Mouse (Mus musculus): ENCODE results near the gene Zbtb20. TPM values are rescaled to one million over a fixed set of nuclear protein-coding genes. Genes with fewer than 3 reads are reported as not detected.
A peak's percentile ranks its signal among the peaks of the same experiment; 100 is the strongest.

Gene Zbtb20
- polyA plus RNA-seq, 1 experiment: 14.7 TPM

DNA sequence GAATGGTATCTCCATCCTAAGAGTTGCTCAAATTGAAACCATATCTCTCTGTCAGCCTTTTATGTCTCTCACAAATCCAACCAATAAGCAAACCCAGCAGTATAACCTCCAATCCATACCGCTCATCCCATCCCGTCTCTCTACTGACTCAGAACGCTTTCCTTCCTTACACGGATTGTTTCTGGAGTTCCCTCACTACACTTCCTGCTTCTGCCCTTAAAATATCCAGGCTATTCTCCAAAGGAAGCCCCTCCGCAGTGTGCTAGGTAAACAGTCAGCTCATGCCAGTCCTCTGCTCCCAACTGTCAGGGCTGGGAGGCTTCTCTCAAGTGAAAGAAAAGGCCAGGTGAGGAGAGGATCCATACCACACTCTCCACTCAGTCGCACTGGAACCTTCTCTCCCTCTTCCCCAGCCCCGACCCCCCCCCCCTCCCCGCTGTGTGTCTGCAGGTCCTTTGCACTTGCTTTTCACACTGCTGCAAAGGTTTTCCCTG, 563.2 kb downstream of the Zbtb20 start:
- Histone ChIP-seq H3K4me3 (ENCODE audit: insufficient read depth, low read length) (no peak overlapping the region), H3K27ac (ENCODE audit: insufficient read depth, low read depth, low read length) (no peak overlapping the region), H3K4me1 (ENCODE audit: control insufficient read depth, insufficient read depth, low read length) (no peaks in the 10 kb centered on the region)
- TF ChIP-seq CTCF (IDR thresholded peaks at IDR 0.05; ENCODE audit: low read depth, low read length): no peak
- no peak for TF ChIP-seq POLR2A (IDR thresholded peaks at IDR 0.05; ENCODE audit: borderline replicate concordance, low read depth, low read length)

DNA sequence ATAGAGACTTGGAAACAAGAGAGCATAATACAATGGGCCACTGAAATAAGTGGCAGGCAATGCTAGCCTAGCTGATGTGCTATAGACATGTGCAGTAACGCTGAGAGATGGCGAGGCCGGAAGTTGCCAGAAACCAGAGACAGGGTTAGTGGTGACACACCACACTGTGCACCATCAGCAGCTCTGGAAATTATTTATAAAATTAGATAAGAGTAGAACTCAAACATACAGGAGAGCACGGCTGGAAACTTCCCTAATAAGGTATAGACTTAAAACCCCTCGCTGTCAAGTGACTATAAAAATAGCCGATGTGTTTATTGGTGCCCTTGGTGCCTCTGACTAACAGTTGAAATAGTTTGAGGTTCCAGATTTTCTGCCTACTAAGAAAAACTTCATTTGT, 565.7 kb downstream of the Zbtb20 start:
- no peak overlapping the region for H3K27ac ChIP-seq (ENCODE audit: insufficient read depth, low read depth, low read length)
- no peak overlapping the region for H3K4me3 ChIP-seq (ENCODE audit: insufficient read depth, low read length)
- no peaks in the 10 kb centered on the region for H3K4me1 ChIP-seq (ENCODE audit: control insufficient read depth, insufficient read depth, low read length)
- TF ChIP-seq POLR2A (IDR thresholded peaks at IDR 0.05; ENCODE audit: borderline replicate concordance, low read depth, low read length) (no peak), CTCF (IDR thresholded peaks at IDR 0.05; ENCODE audit: low read depth, low read length) (no peak)

DNA sequence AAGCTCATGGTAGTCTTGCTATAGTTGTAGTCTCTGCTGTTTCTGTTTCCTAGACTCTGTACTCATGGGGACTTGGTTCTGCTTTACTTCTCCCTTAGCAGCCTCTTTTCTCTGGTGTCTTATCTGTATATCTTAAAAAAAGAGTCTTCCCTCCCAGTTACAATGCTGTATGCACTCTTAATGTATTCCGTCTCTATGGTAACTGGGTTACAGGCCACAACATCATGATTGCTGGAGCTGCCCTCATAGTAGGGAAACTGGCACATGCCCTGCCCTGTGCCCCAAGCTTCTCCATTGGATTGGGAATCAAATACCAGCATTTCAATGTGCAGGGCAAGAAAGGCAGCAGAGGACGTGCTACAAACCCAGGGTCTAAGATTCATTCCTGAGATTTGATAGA, 567.4 kb downstream of the Zbtb20 start:
- no peak for TF ChIP-seq POLR2A (IDR thresholded peaks at IDR 0.05; ENCODE audit: borderline replicate concordance, low read depth, low read length)
- TF ChIP-seq CTCF (IDR thresholded peaks at IDR 0.05; ENCODE audit: low read depth, low read length): no peak
- peaks cover 7% of the 10 kb centered on the region for H3K4me1 ChIP-seq (ENCODE audit: control insufficient read depth, insufficient read depth, low read length)

DNA sequence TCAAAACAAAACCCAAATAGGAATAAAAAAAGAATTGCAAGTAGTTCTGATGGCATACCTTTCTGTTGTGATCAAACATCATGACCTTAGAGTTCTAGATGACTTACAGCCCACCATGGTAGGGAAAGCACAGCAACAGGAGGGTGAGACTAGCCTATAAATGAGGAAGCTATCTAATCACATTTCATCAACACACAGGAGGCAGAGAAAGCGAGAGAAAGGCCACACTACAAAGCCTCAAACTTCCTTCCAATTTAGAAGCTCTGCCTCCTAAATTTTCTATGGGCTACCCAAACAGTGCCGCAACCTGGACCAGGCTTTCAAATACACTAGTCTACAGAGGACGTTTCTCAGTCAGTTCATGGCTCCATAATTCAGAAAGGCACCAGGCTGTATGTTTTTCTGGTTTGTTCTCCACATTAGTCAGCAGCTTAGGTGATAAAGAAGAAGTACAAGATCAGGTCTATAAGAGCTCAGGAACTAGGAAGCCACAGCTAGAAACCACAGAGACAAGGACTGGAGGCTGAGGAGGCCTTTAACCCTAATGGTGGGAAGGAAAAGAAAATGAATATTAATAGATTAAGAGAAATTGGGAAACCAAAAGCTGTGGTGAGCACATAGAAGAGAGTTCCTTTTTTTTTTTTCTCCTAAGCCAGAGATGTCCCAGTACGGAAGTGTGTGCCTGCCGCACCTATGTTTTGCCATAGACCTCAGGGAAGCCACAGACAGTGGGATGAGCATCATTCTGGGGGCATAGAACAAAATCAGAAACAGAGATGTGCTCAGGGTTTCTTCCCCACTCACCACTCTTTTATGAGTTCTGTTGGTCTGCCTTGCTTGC, 572.7 kb downstream of the Zbtb20 start:
- no peak overlapping the region for H3K4me3 ChIP-seq (ENCODE audit: insufficient read depth, low read length)
- TF ChIP-seq POLR2A (IDR thresholded peaks at IDR 0.05; ENCODE audit: borderline replicate concordance, low read depth, low read length) (no peak), CTCF (IDR thresholded peaks at IDR 0.05; ENCODE audit: low read depth, low read length) (no peak)
- H3K4me1 ChIP-seq (ENCODE audit: control insufficient read depth, insufficient read depth, low read length): peaks cover 16% of the 10 kb centered on the region
- peak overlapping the region; percentile 86 for H3K27ac ChIP-seq (ENCODE audit: insufficient read depth, low read depth, low read length)

More for the DNA sequence above, 567.4 kb downstream of the Zbtb20 start:
- Histone ChIP-seq H3K27ac (ENCODE audit: insufficient read depth, low read depth, low read length) (no peak overlapping the region), H3K4me3 (ENCODE audit: insufficient read depth, low read length) (no peak overlapping the region)

DNA sequence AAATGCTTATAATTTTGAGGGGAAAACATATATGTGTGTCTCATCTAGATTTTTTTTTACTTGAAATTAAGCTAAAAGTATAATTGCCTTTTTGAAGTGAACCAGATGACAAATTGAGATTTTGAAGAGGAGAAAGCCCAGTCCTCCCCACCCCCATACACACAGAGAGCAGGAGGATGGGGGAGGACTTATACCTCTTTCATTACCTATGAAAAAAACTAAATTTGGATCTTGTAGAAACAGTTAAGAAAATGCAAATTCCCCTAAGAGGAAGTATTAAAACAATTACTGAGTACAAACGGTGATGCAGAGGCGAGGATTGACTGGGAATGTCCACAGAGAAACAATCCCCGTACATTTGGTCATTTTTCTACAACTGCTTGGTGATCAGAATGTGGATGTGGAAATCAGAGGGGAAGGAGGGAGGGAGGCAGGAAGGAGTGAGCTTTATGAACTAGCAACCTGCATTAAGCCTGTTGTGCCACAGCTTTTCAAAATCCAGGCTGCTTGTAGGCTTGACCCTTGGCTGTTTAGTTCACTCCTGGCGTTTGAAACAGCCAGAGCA, 578.8 kb downstream of the Zbtb20 start:
- peaks cover 11% of the 10 kb centered on the region for H3K4me1 ChIP-seq (ENCODE audit: control insufficient read depth, insufficient read depth, low read length)
- TF ChIP-seq CTCF (IDR thresholded peaks at IDR 0.05; ENCODE audit: low read depth, low read length) (no peak), POLR2A (IDR thresholded peaks at IDR 0.05; ENCODE audit: borderline replicate concordance, low read depth, low read length) (no peak)
- H3K27ac ChIP-seq (ENCODE audit: insufficient read depth, low read depth, low read length): no peak overlapping the region
- no peak overlapping the region for H3K4me3 ChIP-seq (ENCODE audit: insufficient read depth, low read length)

DNA sequence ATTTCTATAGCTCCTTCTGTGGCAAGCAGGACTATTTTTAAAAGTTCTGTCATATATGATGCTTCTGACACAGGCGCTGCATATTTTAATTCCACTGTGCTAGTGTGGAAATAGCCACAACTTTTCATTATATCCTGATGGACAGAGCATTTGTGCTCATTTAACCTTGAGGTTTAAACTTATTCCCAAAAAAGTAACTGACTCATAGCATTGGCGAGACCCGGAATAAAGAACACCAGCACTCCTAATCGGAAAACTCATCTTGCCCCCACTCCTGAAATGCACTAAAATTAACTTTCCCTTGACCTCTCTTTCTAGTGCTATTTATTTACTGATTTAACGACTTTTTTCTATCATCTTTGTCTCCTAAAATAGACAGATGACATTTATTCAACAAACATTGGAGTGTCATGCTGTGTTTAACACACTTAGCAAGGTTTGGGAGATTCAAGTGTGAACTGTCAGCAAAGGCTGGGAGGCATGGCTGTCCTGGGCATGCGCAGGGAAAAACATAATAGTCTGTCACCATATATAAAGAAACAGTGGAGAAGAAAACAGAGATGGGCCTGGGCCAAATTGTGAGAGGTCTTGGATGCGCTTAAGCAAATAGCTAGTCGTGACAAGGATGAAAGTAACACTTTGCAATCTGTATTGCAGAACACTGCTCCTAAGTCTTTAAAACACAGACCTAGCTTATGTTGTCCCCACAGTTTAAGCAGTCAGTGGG, 580.9 kb downstream of the Zbtb20 start:
- no peak overlapping the region for H3K4me3 ChIP-seq (ENCODE audit: insufficient read depth, low read length)
- no peak overlapping the region for H3K27ac ChIP-seq (ENCODE audit: insufficient read depth, low read depth, low read length)
- H3K4me1 ChIP-seq (ENCODE audit: control insufficient read depth, insufficient read depth, low read length): peaks cover 11% of the 10 kb centered on the region
- TF ChIP-seq POLR2A (IDR thresholded peaks at IDR 0.05; ENCODE audit: borderline replicate concordance, low read depth, low read length): no peak
- no peak for TF ChIP-seq CTCF (IDR thresholded peaks at IDR 0.05; ENCODE audit: low read depth, low read length)

DNA sequence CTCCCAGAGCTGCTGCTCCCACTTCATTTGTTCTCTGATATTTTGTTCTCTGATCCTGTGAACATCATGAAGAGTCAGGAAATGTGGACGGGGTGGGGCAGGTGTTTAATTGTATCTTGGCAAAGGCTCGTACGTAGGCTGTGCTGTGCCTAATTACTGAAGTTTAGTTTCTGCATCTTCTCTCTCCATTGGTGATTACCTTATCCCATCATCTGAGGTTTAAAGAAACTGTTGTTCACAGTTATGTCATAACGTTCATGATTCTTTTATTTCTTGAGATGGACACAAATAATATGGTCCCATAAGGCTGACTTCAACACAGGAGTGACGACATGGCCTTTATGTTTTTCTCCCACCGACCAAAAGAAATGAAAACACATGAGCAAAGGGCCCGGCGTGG, 582.1 kb downstream of the Zbtb20 start:
- Histone ChIP-seq H3K4me1 (ENCODE audit: control insufficient read depth, insufficient read depth, low read length) (peaks cover 16% of the 10 kb centered on the region), H3K27ac (ENCODE audit: insufficient read depth, low read depth, low read length) (no peak overlapping the region), H3K4me3 (ENCODE audit: insufficient read depth, low read length) (no peak overlapping the region)
- TF ChIP-seq CTCF (IDR thresholded peaks at IDR 0.05; ENCODE audit: low read depth, low read length): no peak
- TF ChIP-seq POLR2A (IDR thresholded peaks at IDR 0.05; ENCODE audit: borderline replicate concordance, low read depth, low read length): no peak

DNA sequence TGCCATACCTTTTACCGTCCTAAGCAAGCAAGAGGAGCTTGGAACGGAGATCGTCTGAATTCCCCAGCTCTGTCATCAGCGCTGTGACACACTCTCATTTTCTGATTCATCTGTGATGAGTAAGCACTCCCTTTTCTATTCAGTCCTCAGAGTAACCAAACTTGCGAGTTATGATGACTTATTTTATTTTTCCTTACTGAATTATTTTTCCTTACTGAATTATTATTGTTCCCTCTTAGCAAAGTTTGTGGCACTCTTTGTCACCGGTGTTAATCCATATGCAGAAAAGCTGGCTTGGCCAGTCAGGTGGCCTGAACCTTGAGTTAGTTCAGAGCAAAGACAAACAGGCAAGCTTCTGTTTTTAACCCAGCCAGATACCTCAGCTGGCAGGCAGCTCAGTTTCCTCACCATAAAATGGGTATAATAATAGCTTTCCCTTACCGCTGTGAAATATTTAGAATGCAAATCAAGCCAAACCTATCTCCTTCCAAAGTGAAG, 583.1 kb downstream of the Zbtb20 start:
- Histone ChIP-seq H3K27ac (ENCODE audit: insufficient read depth, low read depth, low read length) (no peak overlapping the region), H3K4me3 (ENCODE audit: insufficient read depth, low read length) (no peak overlapping the region), H3K4me1 (ENCODE audit: control insufficient read depth, insufficient read depth, low read length) (peaks cover 19% of the 10 kb centered on the region)
- TF ChIP-seq POLR2A (IDR thresholded peaks at IDR 0.05; ENCODE audit: borderline replicate concordance, low read depth, low read length) (no peak), CTCF (IDR thresholded peaks at IDR 0.05; ENCODE audit: low read depth, low read length) (no peak)

DNA sequence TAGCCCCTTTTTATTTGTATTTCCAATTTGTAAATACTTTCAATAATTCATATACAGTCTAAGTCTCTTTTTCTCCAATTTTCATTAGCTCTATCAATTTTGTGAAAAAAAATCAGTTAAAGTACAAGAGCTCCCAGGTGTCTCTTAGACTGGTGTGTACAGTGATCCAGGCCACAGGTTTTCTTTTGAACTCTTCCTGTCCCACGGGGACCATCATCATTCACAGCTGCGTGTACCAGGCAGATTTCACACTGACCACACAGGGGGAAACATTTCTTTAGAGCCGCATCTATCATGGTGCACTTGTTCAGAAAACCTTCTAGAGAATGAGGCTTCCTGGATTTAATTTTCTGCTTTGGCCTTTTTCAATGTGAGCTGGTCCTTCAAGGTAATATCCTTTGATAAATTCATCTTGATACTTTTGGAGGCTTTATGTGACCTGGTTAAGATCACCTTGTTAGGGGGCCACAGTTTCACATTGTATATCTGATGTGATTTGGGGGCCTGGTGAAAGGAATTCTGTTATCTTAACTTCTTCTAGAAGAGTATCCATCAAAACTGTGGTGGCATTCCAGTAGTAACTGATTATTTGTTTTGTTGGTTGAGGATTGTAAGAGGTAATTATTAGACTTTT, 586.2 kb downstream of the Zbtb20 start:
- Histone ChIP-seq H3K4me3 (ENCODE audit: insufficient read depth, low read length) (no peak overlapping the region), H3K27ac (ENCODE audit: insufficient read depth, low read depth, low read length) (no peak overlapping the region), H3K4me1 (ENCODE audit: control insufficient read depth, insufficient read depth, low read length) (peaks cover 18% of the 10 kb centered on the region)
- TF ChIP-seq POLR2A (IDR thresholded peaks at IDR 0.05; ENCODE audit: borderline replicate concordance, low read depth, low read length) (no peak), CTCF (IDR thresholded peaks at IDR 0.05; ENCODE audit: low read depth, low read length) (no peak)

Data from bone marrow macrophage, adult 2 months (primary cell).